Mouse (Mus musculus) thymus, postnatal 14 days (tissue): ENCODE results near the gene Chchd1.

Experiments
- DNase-seq: peaks from one replicate; pipeline ENCODE4 v3.0.0; 2021

Chchd1 gene

GRCm38 (mm10) chr14:20702741-20703381 is at the start of gene Chchd1:
Gene Chchd1 (plus strand): TSS chr14:20703006.
- peak; percentile 85 for DNase-seq

DNA sequence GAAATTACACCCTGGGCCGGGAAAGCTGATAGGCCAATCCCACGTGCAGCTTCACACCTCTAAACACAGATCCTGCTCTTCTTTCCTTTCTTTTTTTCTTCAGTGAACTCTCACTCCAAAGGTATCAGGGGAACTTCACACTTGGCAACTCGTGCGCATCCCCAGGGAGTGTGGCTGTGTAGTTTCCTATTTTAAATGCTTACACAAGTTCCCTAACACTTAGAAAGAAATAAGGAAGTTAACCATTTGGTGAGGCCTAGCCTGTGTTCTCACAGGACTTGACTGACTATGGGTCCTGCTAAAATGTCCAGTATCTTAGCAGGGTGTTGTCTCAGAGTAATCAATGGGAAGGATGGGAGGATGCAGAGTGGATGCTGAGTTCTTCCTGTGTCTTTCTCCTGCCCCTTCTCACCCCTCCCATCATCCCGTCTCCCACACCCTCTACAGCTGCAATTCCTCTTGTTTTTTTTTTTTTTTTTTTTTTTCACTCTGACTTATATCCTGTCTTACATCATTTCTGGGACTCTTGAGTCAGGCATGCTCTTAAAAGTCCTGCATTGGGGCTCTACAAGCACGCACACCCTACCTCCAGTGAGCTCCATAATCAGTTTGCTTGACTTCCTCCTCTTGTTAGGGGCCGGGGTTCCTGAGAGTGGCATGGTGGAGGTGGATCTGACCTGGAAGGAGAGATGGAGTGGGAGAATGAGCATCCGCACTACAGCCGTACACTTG is 48.0 kb upstream of the Chchd1 start:
- no peak for DNase-seq

DNA sequence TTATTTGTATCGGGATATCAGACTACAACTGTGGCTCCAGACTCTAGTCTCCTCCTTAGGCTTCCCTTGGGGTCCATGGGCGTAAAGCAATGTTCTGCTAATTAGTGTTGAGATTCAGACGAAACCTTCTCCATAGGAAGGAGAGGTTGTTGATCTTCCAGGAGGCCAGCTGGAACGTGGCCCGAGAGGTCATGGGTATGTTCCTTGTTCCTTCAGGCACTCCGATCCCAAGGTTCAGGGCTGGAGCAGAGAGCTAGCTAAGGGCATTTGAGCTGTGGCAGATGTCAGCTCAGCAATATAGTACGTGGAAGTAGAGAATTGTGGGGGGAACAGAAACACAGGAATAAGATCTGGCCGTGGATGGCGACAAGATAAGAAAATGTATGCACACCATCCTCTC is 47.1 kb upstream of the Chchd1 start:
- DNase-seq, result no peak

DNA sequence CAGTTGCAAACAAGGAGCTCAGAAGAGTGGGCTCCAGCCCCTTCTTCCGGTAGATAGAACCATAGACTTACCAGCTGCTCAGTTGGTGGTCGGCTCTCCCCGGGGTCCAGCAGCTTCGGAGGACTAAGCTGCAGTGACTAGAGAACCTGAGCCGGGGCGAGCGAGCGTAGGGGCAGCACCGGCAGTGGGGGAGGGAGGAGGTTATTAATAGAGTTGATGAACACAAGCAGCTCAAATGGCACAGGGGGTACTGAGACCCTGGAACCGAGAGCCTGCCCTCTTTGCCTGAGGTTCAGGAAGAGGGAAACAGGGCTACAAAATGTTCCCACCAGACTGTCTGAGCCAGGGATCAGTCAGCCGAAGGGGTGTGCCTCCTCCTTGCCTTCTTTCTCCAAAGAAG is 46.4 kb upstream of the Chchd1 start, which contains the start of gene Myoz1:
TSS of gene Myoz1 (minus strand) at position 180 of the 400 bp plus-strand sequence.
- DNase-seq, result no peak

- peak; percentile 46 for DNase-seq
Measured at GRCm38 (mm10) chr14:20658326-20658725, 44.5 kb upstream of the Chchd1 start.

GRCm38 (mm10) chr14:20658902-20659301 is 43.9 kb upstream of the Chchd1 start:
- no peak for DNase-seq

- DNase-seq, result no peak
Measured at GRCm38 (mm10) chr14:20659687-20660086, 43.1 kb upstream of the Chchd1 start.

DNA sequence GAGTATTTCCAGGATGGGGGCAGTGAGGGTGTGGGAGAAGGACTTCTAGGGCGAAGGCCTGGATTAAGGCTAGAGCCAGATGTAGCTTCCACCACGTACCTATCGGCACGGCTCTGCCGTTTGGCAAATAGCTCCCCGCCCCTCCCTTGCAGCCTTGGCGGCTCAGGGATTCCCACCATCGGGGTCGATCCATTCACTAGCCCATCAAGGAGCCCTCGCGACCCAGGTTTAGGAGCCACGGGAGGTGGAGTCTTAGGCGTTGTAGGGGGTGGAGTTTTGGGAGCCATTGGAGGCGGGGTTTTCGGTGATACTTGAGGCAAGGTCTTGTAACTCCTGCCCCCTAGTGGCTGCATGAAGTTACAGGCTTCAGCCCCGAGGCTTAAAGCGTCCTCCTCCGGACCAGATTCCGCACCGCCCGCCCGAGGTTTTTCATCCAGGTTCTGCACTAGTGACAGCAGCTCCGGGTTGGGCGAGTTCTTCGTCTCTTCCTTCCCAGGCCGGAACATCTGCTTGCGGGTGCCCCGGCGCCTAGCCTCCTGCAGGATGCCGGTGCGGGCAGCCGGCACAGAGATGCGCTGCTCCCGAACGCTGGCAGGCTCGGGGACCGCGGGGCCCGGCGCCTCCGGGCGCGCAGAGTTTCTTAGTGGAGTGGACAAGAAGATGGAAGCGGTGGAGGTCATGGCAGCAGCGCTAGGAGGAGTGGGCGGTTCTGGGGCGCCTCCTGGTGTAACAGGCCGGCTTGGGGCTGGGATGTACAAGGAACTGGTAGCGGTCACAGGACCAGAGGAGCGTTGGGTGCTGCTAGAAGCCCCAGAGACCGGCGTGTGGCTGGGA is 41.8 kb upstream of the Chchd1 start:
- DNase-seq, result peak; percentile 94

DNA sequence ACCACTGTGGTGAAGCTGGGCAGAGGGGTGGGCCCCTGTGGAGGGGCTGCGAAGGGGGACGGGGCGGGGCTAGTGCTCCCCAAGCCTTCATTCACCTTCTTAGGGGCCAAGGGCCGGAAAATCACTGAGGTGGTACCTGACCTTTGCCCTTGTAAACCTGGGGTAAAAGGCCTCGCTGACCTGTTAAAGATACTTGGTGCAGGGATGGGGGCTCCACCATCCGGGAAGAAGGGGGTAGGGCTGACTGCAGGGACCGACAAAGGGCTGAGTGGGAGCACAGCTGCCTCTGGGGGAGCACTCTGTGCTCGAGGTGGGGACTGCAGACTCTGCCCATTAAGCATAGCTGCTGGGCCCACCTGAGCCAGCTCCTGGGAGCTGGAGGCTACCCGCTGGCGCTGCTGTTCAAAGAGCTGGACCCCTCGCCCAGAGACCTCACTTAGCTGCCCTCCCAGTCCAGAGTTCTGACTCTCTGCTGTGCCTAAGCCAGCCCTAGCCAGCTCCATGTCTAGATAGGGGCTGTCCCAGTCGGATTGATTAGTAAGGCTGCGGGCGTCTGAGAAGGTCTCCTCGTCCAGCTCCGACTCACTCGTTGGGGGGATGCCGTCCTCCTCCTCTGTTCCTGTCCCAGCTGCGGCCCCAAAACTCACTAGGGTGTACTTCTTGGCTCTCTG is 41.0 kb upstream of the Chchd1 start:
- DNase-seq, result no peak

- DNase-seq, result no peak
Measured at GRCm38 (mm10) chr14:20662740-20663139, 40.1 kb upstream of the Chchd1 start.

DNA sequence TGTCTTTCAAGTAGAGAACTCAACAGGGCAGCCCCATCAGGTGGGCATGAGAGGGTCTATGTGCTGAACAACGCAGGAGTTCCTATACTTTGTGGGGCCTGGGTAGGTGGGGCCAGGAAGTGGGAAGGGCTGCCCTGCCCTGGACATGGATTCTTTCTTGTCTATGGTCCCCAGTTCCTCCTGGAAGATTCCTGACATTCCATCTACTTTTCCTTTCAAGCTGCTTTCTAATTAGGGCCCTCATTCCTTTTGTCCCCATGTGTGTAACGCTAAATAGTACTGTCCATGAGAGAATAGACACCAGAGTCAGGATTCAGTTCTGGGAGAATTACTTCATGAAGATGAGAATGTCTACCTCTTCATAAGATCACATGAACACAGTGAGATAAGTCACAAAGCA is 39.2 kb upstream of the Chchd1 start:
- no peak for DNase-seq

DNA sequence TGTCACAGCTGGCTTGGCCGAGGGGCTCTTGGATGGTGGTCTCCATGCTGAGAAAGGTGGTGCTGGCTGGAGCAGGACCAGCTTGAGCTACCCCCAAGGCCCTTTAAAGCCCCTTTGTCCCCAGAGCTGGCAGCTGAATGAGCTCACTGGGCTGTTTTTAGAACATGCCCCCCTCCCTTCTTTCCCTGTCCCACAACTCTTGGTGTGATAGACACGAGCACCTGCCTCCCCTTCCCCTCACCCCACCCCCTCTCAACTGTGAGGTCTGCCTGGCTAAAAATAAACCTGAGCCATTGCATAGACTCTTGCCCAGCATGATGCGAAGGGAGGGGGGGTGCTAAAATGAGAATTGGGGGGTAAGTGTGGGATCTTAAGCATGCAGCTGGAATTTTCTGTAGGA is 38.4 kb upstream of the Chchd1 start:
- no peak for DNase-seq

DNA sequence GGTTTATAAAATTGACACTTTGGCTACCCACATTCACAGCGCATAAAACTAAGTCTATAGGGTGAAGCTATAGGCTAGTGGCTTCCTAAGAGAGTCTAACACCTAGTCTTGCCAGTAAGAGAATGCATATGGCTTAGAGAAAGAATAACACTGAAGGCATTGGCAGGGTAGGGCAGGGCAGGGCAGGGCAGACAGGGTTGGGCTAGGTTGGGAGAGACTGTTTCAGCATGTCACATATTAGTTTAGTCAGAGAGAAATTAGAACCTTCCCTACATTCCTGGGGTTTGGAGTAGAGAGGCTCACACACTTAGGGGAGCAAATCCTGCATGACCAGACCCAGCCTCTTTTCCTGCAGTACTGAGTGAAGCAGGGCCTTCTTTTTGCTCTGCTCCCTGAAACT is 35.3 kb upstream of the Chchd1 start:
- DNase-seq, result no peak

DNA sequence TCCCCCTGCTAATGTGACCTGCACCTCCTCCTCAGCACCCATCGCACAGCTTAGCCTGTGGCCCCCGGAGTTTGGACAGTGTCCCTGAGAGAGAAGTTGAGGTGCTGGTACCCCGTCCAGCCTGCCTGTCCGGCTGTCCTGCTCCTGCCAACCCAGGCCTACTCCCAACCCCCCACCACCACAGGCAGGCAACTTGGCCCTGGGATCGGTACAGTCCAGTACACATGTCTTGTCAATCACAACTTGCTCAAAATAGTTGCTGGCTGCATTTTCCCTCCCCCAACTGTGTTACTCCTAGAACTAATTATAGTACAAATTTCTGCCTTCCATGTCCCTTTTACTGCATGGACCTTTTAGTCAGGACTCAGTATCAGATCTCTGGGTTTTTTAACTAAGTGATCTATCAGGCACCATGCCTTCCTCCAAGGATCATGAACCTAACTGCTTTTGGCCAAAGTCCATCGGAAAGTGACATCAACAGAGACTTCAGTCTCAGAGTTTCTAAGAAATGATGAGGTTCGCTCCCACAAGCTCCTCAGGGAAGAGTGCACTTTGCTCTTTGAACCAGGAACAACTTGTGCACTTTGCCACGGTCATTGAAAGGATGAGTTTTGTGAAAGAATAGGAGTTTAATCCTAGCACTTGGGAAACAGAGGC is 34.5 kb upstream of the Chchd1 start, which contains the start of gene Synpo2l:
TSS of gene Synpo2l (minus strand) at position 201 of the 657 bp plus-strand sequence.
- DNase-seq, result no peak

DNA sequence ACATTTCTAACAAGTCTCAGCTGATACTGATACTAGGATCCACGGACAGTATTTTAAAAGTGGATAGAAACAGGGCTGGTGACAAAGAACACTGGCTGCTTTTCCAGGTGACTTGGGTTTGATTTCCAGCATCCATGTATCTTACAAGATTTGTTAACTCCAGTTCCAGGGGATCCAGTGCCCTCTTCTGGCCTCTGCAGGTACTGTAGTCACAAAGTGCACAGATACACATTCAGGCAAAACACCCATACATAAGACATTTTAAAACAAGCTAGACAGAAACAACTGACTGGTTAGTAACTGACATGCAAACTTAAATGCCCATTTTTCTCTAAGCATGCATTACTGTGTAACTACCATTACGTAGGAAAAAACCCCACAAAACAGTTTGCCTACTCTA is 29.8 kb upstream of the Chchd1 start:
- DNase-seq, result peak; percentile 50

- no peak for DNase-seq
Measured at GRCm38 (mm10) chr14:20673735-20674063, 29.1 kb upstream of the Chchd1 start.

GRCm38 (mm10) chr14:20674064-20674833 is 28.6 kb upstream of the Chchd1 start, which contains the start of gene Sec24c:
Gene Sec24c (plus strand): TSS chr14:20674308.
- DNase-seq, result peak; percentile 98

DNA sequence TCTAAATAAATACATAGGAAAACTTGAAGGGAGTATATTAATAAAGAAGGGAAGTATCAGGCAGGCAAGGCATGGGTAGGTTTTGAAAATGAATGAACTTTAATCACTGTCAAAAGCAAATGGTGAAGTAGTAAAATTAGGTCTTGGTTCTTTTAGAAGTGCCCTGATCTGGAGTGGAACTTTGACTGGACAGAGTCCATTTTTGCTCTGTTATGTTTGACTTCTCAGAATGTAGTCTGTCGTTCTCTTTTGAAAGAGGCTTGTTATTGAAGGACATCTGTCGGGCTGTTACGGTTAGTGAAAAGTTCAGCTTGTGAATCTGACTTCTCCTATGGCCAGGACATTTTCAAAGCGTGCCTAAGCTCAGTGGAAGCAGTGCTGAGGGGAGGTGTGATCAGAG is 24.9 kb upstream of the Chchd1 start:
- no peak for DNase-seq

GRCm38 (mm10) chr14:20681742-20682141 is 21.1 kb upstream of the Chchd1 start:
- no peak for DNase-seq

DNA sequence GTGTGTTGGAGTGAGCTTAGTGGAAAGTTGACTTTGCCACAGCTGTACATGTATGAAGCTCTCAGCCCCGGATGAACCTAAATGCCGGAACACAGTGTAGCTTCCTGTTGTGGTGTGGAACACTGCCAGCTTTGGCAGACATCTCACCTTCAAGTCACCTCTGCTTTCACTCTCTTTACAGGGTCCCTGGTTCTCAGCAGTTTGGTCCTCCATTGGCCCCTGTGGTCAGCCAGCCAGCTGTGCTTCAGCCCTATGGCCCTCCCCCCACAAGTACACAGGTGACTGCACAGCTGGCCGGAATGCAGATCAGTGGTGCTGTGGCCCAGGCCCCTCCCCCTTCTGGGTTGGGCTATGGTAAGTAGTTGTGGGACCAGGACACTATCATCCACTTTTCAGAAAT is 20.3 kb upstream of the Chchd1 start:
- peak; percentile 75 for DNase-seq

DNA sequence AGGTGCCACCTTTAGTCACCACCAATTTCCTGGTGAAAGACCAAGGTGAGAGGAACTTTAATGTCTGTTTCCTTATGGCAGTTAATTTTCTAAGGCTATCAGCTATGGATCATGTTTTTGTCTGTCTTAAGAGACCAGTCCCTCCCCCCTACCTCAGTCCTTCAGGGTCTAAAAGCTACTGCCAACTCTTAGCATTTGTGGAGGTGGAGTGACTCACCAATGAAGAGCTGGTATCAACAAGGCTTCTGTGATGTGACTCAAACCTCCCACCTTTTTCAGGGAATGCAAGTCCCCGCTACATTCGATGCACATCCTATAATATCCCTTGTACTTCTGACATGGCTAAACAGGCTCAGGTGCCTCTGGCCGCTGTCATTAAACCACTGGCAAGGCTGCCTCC is 16.2 kb upstream of the Chchd1 start:
- DNase-seq, result no peak

DNA sequence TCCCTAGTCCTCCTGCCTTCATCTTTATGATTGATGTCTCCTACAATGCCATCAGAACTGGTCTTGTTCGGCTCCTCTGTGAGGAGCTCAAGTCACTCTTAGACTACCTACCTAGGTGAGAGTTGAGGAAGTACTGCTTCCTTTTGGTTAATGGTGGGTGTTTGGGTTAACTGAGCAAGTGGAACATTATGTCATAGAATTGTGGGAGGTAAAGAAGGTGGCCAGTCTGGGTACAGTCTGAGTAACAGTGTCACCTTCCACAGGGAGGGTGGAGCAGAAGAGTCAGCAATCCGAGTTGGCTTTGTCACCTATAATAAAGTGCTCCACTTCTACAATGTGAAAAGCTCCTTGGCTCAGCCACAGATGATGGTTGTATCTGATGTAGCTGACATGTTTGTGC is 13.8 kb upstream of the Chchd1 start:
- no peak for DNase-seq
